20 mouse cellular contexts compared by ENCODE assay signal in genomic region chr6:91218871-91219270, GRCm38 (mm10). TPM values are rescaled to one million over a fixed set of nuclear protein-coding genes. Genes with fewer than 3 reads are reported as not detected.
DNase-seq lines count a peak whose midpoint lies in the region; ATAC-seq and TF ChIP-seq lines count a peak whose summit lies in the region.
"Had no signal": no experiment of that assay in that cellular context is flagged by ENCODE, and none has a peak within 500 bp of the region (broad histone marks: within the 10 kb centered on the region; RNA-seq: fewer than 3 reads in every experiment).

No protein-coding gene starts in this region.

- no peak overlapping the region for H3K4me2 ChIP-seq in embryonic facial prominence, embryonic 12.5 days (replicated peaks)
- no peak overlapping the region for H3K4me2 ChIP-seq in hindbrain, embryonic 14.5 days (replicated peaks)
- H3K4me2 ChIP-seq in hindbrain, embryonic 12.5 days (replicated peaks), result no peak overlapping the region
- no peak overlapping the region for H3K4me2 ChIP-seq in midbrain, postnatal 0 days (ENCODE audit: low read depth, low read length, poor library complexity, severe bottlenecking)
- H3K4me2 ChIP-seq in midbrain, embryonic 11.5 days, result no peak overlapping the region
- H3K4me2 ChIP-seq in forebrain, embryonic 14.5 days (ENCODE audit: low read length), result no peak overlapping the region
- H3K4me2 ChIP-seq: intestine, embryonic 15.5 days; limb, embryonic 12.5 days; liver, embryonic 11.5 days; midbrain, embryonic 15.5 days had no signal

- ATAC-seq in embryonic facial prominence, embryonic 12.5 days (ENCODE audit: insufficient number of reproducible peaks, insufficient read depth, low FRiP score, low TSS enrichment), result no peak
- peak; percentile 38; the same call in 1 of the 2 replicates for ATAC-seq in hindbrain, embryonic 14.5 days (ENCODE audit: low FRiP score)
- no peak for ATAC-seq in hindbrain, embryonic 12.5 days (ENCODE audit: low FRiP score)
- peak; percentile 12; the same call in 1 of the 2 replicates for ATAC-seq in midbrain, postnatal 0 days (ENCODE audit: low FRiP score)
- ATAC-seq in midbrain, embryonic 11.5 days (ENCODE audit: low FRiP score), result no peak
- no peak for ATAC-seq in megakaryocyte, adult 5-6 weeks (ENCODE audit: poor library complexity, severe bottlenecking)
- ATAC-seq in forebrain, embryonic 14.5 days, result no peak
- ATAC-seq: forebrain, embryonic 16.5 days; intestine, embryonic 15.5 days; midbrain, embryonic 15.5 days had no signal

- H3K4me3 ChIP-seq in embryonic facial prominence, embryonic 12.5 days, result no peak overlapping the region
- H3K4me3 ChIP-seq in embryonic facial prominence, embryonic 10.5 days, result no peak overlapping the region
- no peak overlapping the region for H3K4me3 ChIP-seq in hindbrain, embryonic 14.5 days (replicated peaks; ENCODE audit: low read length)
- H3K4me3 ChIP-seq in hindbrain, embryonic 12.5 days, result no peak overlapping the region
- H3K4me3 ChIP-seq in midbrain, postnatal 0 days (ENCODE audit: low read depth, low read length), result no peak overlapping the region
- no peak overlapping the region for H3K4me3 ChIP-seq in midbrain, embryonic 11.5 days (ENCODE audit: low read depth, low read length)
- H3K4me3 ChIP-seq in forebrain, embryonic 14.5 days (ENCODE audit: low read depth, low read length), result no peak overlapping the region
- H3K4me3 ChIP-seq: embryonic facial prominence, embryonic 13.5 days; intestine, embryonic 15.5 days; limb, embryonic 12.5 days; megakaryocyte, embryonic 14.5 days; midbrain, embryonic 15.5 days had no signal

- H3K27ac ChIP-seq in embryonic facial prominence, embryonic 12.5 days, result 0 out of 2 replicates have a peak overlapping the region, but pooled peaks have one; percentile 11
- no peak overlapping the region for H3K27ac ChIP-seq in embryonic facial prominence, embryonic 10.5 days (replicated peaks)
- no peak overlapping the region for H3K27ac ChIP-seq in hindbrain, embryonic 14.5 days
- H3K27ac ChIP-seq in hindbrain, embryonic 12.5 days, result no peak overlapping the region
- no peak overlapping the region for H3K27ac ChIP-seq in midbrain, postnatal 0 days (ENCODE audit: low read depth, low read length)
- H3K27ac ChIP-seq in midbrain, embryonic 11.5 days (ENCODE audit: low read depth, low read length), result no peak overlapping the region
- no peak overlapping the region for H3K27ac ChIP-seq in forebrain, embryonic 14.5 days (ENCODE audit: low read depth, low read length)
- H3K27ac ChIP-seq: intestine, embryonic 15.5 days; limb, embryonic 12.5 days; midbrain, embryonic 15.5 days had no signal

- peaks cover 48% of the 10 kb centered on the region for H3K4me1 ChIP-seq in embryonic facial prominence, embryonic 12.5 days
- peaks cover 61% of the 10 kb centered on the region for H3K4me1 ChIP-seq in embryonic facial prominence, embryonic 10.5 days
- peaks cover 4% of the 10 kb centered on the region; the same call in 1 of the 2 replicates for H3K4me1 ChIP-seq in hindbrain, embryonic 14.5 days (replicated peaks; ENCODE audit: control insufficient read depth, insufficient read depth, low read length)
- H3K4me1 ChIP-seq in hindbrain, embryonic 12.5 days, result peaks cover 13% of the 10 kb centered on the region
- no peaks in the 10 kb centered on the region for H3K4me1 ChIP-seq in midbrain, postnatal 0 days (ENCODE audit: insufficient read depth, low read length)
- H3K4me1 ChIP-seq in midbrain, embryonic 11.5 days (ENCODE audit: control insufficient read depth, insufficient read depth, low read length), result no peaks in the 10 kb centered on the region; the same call in 1 of the 2 replicates
- peaks cover 6% of the 10 kb centered on the region; the same call in 1 of the 2 replicates for H3K4me1 ChIP-seq in forebrain, embryonic 14.5 days (ENCODE audit: control insufficient read depth, insufficient read depth, low read length)
- H3K4me1 ChIP-seq: intestine, embryonic 15.5 days; midbrain, embryonic 15.5 days had no signal

- H3K9me3 ChIP-seq in embryonic facial prominence, embryonic 12.5 days, result no peaks in the 10 kb centered on the region
- H3K9me3 ChIP-seq in embryonic facial prominence, embryonic 10.5 days, result no peaks in the 10 kb centered on the region
- no peaks in the 10 kb centered on the region for H3K9me3 ChIP-seq in hindbrain, embryonic 14.5 days (ENCODE audit: control insufficient read depth, low read length)
- no peaks in the 10 kb centered on the region for H3K9me3 ChIP-seq in hindbrain, embryonic 12.5 days (replicated peaks)
- H3K9me3 ChIP-seq in midbrain, postnatal 0 days (ENCODE audit: low read length), result no peaks in the 10 kb centered on the region
- H3K9me3 ChIP-seq in midbrain, embryonic 11.5 days (ENCODE audit: control insufficient read depth, low read length), result no peaks in the 10 kb centered on the region
- no peaks in the 10 kb centered on the region for H3K9me3 ChIP-seq in forebrain, embryonic 14.5 days (replicated peaks; ENCODE audit: control insufficient read depth, low read length)
- H3K9me3 ChIP-seq: embryonic facial prominence, embryonic 13.5 days; intestine, embryonic 15.5 days; limb, embryonic 12.5 days; megakaryocyte, embryonic 14.5 days; midbrain, embryonic 15.5 days had no signal

- no peak for TF ChIP-seq CTCF in midbrain, postnatal 0 days (IDR thresholded peaks at IDR 0.05)

- WGBS in embryonic facial prominence, embryonic 12.5 days, result 74% methylated on average over 3 of the region's 3 CpGs
- 85% methylated on average over 3 of the region's 3 CpGs for WGBS in embryonic facial prominence, embryonic 10.5 days
- 73% methylated on average over 3 of the region's 3 CpGs for WGBS in hindbrain, embryonic 14.5 days
- 84% methylated on average over 3 of the region's 3 CpGs for WGBS in hindbrain, embryonic 12.5 days
- WGBS in midbrain, postnatal 0 days, result 82% methylated on average over 3 of the region's 3 CpGs
- WGBS in midbrain, embryonic 11.5 days, result 84% methylated on average over 3 of the region's 3 CpGs
- 82% methylated on average over 3 of the region's 3 CpGs for WGBS in forebrain, embryonic 14.5 days

- H3K9ac ChIP-seq in embryonic facial prominence, embryonic 12.5 days, result no peak overlapping the region
- H3K9ac ChIP-seq in hindbrain, embryonic 14.5 days, result no peak overlapping the region
- no peak overlapping the region for H3K9ac ChIP-seq in hindbrain, embryonic 12.5 days
- H3K9ac ChIP-seq in midbrain, postnatal 0 days (replicated peaks; ENCODE audit: low read length, poor library complexity, severe bottlenecking), result no peak overlapping the region
- H3K9ac ChIP-seq in midbrain, embryonic 11.5 days (ENCODE audit: low read length), result no peak overlapping the region
- H3K9ac ChIP-seq in forebrain, embryonic 14.5 days (ENCODE audit: low read length), result no peak overlapping the region
- H3K9ac ChIP-seq: embryonic facial prominence, embryonic 13.5 days; intestine, embryonic 15.5 days; limb, embryonic 12.5 days; midbrain, embryonic 15.5 days had no signal

- no peaks in the 10 kb centered on the region for H3K27me3 ChIP-seq in embryonic facial prominence, embryonic 12.5 days
- H3K27me3 ChIP-seq in embryonic facial prominence, embryonic 10.5 days (replicated peaks; ENCODE audit: low read depth, poor library complexity, severe bottlenecking), result peaks cover 1% of the 10 kb centered on the region
- no peaks in the 10 kb centered on the region for H3K27me3 ChIP-seq in hindbrain, embryonic 14.5 days (ENCODE audit: control insufficient read depth, insufficient read depth, low read length)
- H3K27me3 ChIP-seq in hindbrain, embryonic 12.5 days, result peaks cover under 1% of the 10 kb centered on the region; the same call in 1 of the 2 replicates
- H3K27me3 ChIP-seq in midbrain, postnatal 0 days (ENCODE audit: insufficient read depth, low read length), result no peaks in the 10 kb centered on the region
- no peaks in the 10 kb centered on the region; the same call in 1 of the 2 replicates for H3K27me3 ChIP-seq in midbrain, embryonic 11.5 days (ENCODE audit: control insufficient read depth, insufficient read depth, low read length)
- no peaks in the 10 kb centered on the region for H3K27me3 ChIP-seq in forebrain, embryonic 14.5 days (replicated peaks; ENCODE audit: control insufficient read depth, insufficient read depth, low read length)
- H3K27me3 ChIP-seq: embryonic facial prominence, embryonic 13.5 days; intestine, embryonic 15.5 days; limb, embryonic 12.5 days; midbrain, embryonic 15.5 days had no signal

- peaks cover 5% of the 10 kb centered on the region; the same call in 1 of the 2 replicates for H3K36me3 ChIP-seq in embryonic facial prominence, embryonic 12.5 days
- no peaks in the 10 kb centered on the region for H3K36me3 ChIP-seq in embryonic facial prominence, embryonic 10.5 days (replicated peaks)
- no peaks in the 10 kb centered on the region for H3K36me3 ChIP-seq in hindbrain, embryonic 14.5 days (replicated peaks; ENCODE audit: control insufficient read depth, insufficient read depth)
- H3K36me3 ChIP-seq in hindbrain, embryonic 12.5 days, result no peaks in the 10 kb centered on the region
- no peaks in the 10 kb centered on the region for H3K36me3 ChIP-seq in midbrain, postnatal 0 days (ENCODE audit: insufficient read depth, low read length)
- no peaks in the 10 kb centered on the region for H3K36me3 ChIP-seq in midbrain, embryonic 11.5 days (ENCODE audit: control insufficient read depth, insufficient read depth, low read length)
- H3K36me3 ChIP-seq in forebrain, embryonic 14.5 days (ENCODE audit: control insufficient read depth, insufficient read depth, low read length), result no peaks in the 10 kb centered on the region
- H3K36me3 ChIP-seq: intestine, embryonic 15.5 days; midbrain, embryonic 15.5 days had no signal

- DNase-seq in embryonic facial prominence, embryonic 10.5 days (ENCODE audit: low spot score), result no peak
- DNase-seq in hindbrain, embryonic 14.5 days (ENCODE audit: low spot score), result no peak
- no peak for DNase-seq in midbrain, postnatal 0 days (ENCODE audit: low spot score)
- DNase-seq in midbrain, embryonic 11.5 days (ENCODE audit: low spot score, missing footprints), result no peak
- no peak for DNase-seq in forebrain, embryonic 14.5 days (ENCODE audit: low spot score)
- DNase-seq: cerebellum, adult 11-12 months; kidney, adult 9 months; lung, adult 2 months; thymus, adult 2 months; thymus, postnatal 4 days had no signal

RNA-seq across cellular contexts. Expression of gene Fbln2, which starts 6.6 kb away (rescaled TPM):
- 179 and 200 TPM in 2 replicates for polyA plus RNA-seq in embryonic facial prominence, embryonic 12.5 days (2016; fragmentation: Nextera tagmentation; extraction: Ambion mirVana)
- 56.6 and 69.0 TPM in 2 replicates for polyA plus RNA-seq in embryonic facial prominence, embryonic 10.5 days (2016; fragmentation: Nextera tagmentation; extraction: Ambion mirVana)
- polyA plus RNA-seq in hindbrain, embryonic 14.5 days (2014; fragmentation: Nextera tagmentation; extraction: Ambion mirVana), result 26.2 and 27.2 TPM in 2 replicates
- 100 and 102 TPM in 2 replicates for polyA plus RNA-seq in hindbrain, embryonic 12.5 days (2016; fragmentation: Nextera tagmentation; extraction: Ambion mirVana)
- 32.0 and 33.5 TPM in 2 replicates for total RNA-seq in midbrain, postnatal 0 days (2014; rRNA removed)
- polyA plus RNA-seq in midbrain, postnatal 0 days (2015; fragmentation: Nextera tagmentation; extraction: Ambion mirVana), result 12.1 and 15.3 TPM in 2 replicates
- polyA plus RNA-seq in midbrain, embryonic 11.5 days (2014; fragmentation: Nextera tagmentation; extraction: Ambion mirVana), result 21.9 TPM in 2 replicates
- not detected in 2 replicates for total RNA-seq in megakaryocyte, adult 5-6 weeks (2015)
- not detected in 2 replicates for total RNA-seq in megakaryocyte, adult 5-6 weeks (2017)
- 7.3 and 12.8 TPM in 2 replicates for polyA plus RNA-seq in forebrain, embryonic 14.5 days (2014; fragmentation: Nextera tagmentation; extraction: Ambion mirVana)

Comparison
In these comparisons a context has a peak if more than half of its experiments do, and no peak if none do; other contexts are left out.
1. ATAC-seq: peak in hindbrain, embryonic 14.5 days (single experiment) and midbrain, postnatal 0 days (single experiment); none in embryonic facial prominence, embryonic 12.5 days (single experiment), hindbrain, embryonic 12.5 days (single experiment), midbrain, embryonic 11.5 days (single experiment), megakaryocyte, adult 5-6 weeks (single experiment) and forebrain, embryonic 14.5 days (single experiment).